Mouse (Mus musculus) thymus, adult 2 months (tissue): Measurements from ENCODE around the gene Vdr.

Experiments
- CTCF ChIP-seq: fragments of 200-500 bp; IDR thresholded peaks from 2 replicates; pipeline ENCODE4 v1.5.1; 2012; ENCODE audit warnings: mild to moderate bottlenecking, control low read depth, low read length, moderate library complexity, borderline replicate concordance; ENCODE audit not compliant: control insufficient read depth, poor library complexity, insufficient read depth; ENCODE audit errors: extremely low read depth
- POLR2A ChIP-seq: fragments of 200-500 bp; IDR thresholded peaks from 2 replicates; pipeline ENCODE4 v1.6.1; 2012; ENCODE audit warnings: mild to moderate bottlenecking, low read length, control low read depth, moderate library complexity; ENCODE audit not compliant: control insufficient read depth, poor library complexity, insufficient read depth; ENCODE audit errors: extremely low read depth

GRCm38 (mm10) chr15:97871055-97872030 lies 39.1 kb downstream of the Vdr start:
- TF ChIP-seq CTCF (no peak), POLR2A (no peak)
